ENCODE assay signal across 9 mouse cellular contexts in the genomic region with DNA sequence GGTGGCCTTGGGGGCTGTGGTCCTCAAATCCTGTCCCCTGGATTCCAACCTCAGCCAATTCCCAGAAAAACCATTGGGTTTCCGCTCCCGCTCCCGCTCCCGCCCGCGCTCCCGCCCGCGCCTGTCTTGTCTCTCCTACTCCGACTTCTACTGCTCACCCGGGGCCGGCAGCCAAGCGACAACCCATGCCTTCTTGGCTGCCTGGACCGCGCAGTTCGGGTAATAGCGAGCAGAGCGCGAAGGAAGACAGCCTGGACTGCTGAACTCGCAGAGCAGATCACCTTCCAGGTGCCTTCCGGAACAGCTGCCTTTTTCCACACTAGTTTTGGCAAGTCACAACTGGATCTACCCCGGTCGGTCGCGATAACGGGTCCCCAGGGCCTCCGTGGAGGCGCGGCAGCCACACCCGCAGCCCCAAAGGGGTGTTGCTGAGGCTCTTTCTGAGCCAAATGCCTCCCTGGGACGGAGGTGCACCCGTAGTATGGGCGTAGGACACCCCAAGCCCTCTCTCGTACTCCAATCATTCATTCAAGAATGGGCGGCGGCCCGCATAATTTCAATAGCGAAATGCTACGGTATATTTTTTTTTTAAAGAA. TPM values are rescaled to one million over a fixed set of nuclear protein-coding genes. Genes with fewer than 3 reads are reported as not detected.
DNase-seq lines count a peak whose midpoint lies in the region; ATAC-seq and TF ChIP-seq lines count a peak whose summit lies in the region.
"Had no signal": no experiment of that assay in that cellular context is flagged by ENCODE, and none has a peak within 500 bp of the region (broad histone marks: within the 10 kb centered on the region; RNA-seq: fewer than 3 reads in every experiment).

No protein-coding gene starts in this region.

- DNase-seq in forebrain, embryonic 10.5 days (ENCODE audit: extremely low spot score, low spot score), result peak; percentile 57
- DNase-seq in ES-CJ7 (ENCODE audit: low read depth, low spot score), result peak; percentile 59
- DNase-seq in forebrain, postnatal 0 days, result no peak
- DNase-seq in kidney, postnatal 4 days, result peak; percentile 64 to 71
- no peak for DNase-seq in midbrain, postnatal 0 days (ENCODE audit: low spot score)
- DNase-seq in testis, postnatal 14 days (ENCODE audit: low spot score), result no peak
- DNase-seq in spleen, adult 18-20 months, result no peak

- H3K9ac ChIP-seq in forebrain, embryonic 16.5 days (replicated peaks; ENCODE audit: low read depth, low read length), result no peak overlapping the region
- H3K9ac ChIP-seq in forebrain, postnatal 0 days, result no peak overlapping the region
- no peak overlapping the region for H3K9ac ChIP-seq in midbrain, postnatal 0 days (replicated peaks; ENCODE audit: low read length, poor library complexity, severe bottlenecking)

- no peaks in the 10 kb centered on the region for H3K36me3 ChIP-seq in forebrain, embryonic 10.5 days (replicated peaks)
- H3K36me3 ChIP-seq in forebrain, embryonic 16.5 days (ENCODE audit: control insufficient read depth, insufficient read depth), result no peaks in the 10 kb centered on the region
- H3K36me3 ChIP-seq in forebrain, postnatal 0 days (ENCODE audit: insufficient read depth), result no peaks in the 10 kb centered on the region
- H3K36me3 ChIP-seq in midbrain, postnatal 0 days (ENCODE audit: insufficient read depth, low read length), result no peaks in the 10 kb centered on the region

- no peak for ATAC-seq in forebrain, embryonic 16.5 days
- ATAC-seq in forebrain, postnatal 0 days, result 0 out of 2 replicates have a peak, but pooled peaks have one; percentile 29
- no peak for ATAC-seq in midbrain, postnatal 0 days (ENCODE audit: low FRiP score)

- H3K4me3 ChIP-seq in forebrain, embryonic 10.5 days, result peak overlapping the region; percentile 6
- no peak overlapping the region for H3K4me3 ChIP-seq in forebrain, embryonic 16.5 days (replicated peaks; ENCODE audit: low read length)
- no peak overlapping the region; the same call in 1 of the 2 replicates for H3K4me3 ChIP-seq in forebrain, postnatal 0 days (ENCODE audit: low read depth, low read length)
- H3K4me3 ChIP-seq in midbrain, postnatal 0 days (ENCODE audit: low read depth, low read length), result no peak overlapping the region

- no peak overlapping the region for H3K4me2 ChIP-seq in forebrain, embryonic 16.5 days (ENCODE audit: low read length)
- H3K4me2 ChIP-seq in forebrain, postnatal 0 days (ENCODE audit: low read depth), result no peak overlapping the region; the same call in 1 of the 2 replicates
- H3K4me2 ChIP-seq in midbrain, postnatal 0 days (ENCODE audit: low read depth, low read length, poor library complexity, severe bottlenecking), result peak overlapping the region; percentile 4; the same call in 1 of the 2 replicates

- 2% methylated on average over 39 of the region's 39 CpGs for WGBS in forebrain, embryonic 10.5 days
- 2% methylated on average over 39 of the region's 39 CpGs for WGBS in forebrain, embryonic 16.5 days
- 2% methylated on average over 39 of the region's 39 CpGs for whole genome bisulfite sequencing in forebrain, postnatal 0 days
- WGBS in midbrain, postnatal 0 days, result 3% methylated on average over 39 of the region's 39 CpGs

- no peaks in the 10 kb centered on the region for H3K9me3 ChIP-seq in forebrain, embryonic 10.5 days
- H3K9me3 ChIP-seq in forebrain, embryonic 16.5 days (ENCODE audit: control insufficient read depth, low read length), result no peaks in the 10 kb centered on the region
- no peaks in the 10 kb centered on the region for H3K9me3 ChIP-seq in forebrain, postnatal 0 days (ENCODE audit: low read length)
- H3K9me3 ChIP-seq in midbrain, postnatal 0 days (ENCODE audit: low read length), result no peaks in the 10 kb centered on the region

- H3K27ac ChIP-seq in forebrain, embryonic 10.5 days, result no peak overlapping the region
- no peak overlapping the region for H3K27ac ChIP-seq in forebrain, embryonic 16.5 days (ENCODE audit: low read length)
- no peak overlapping the region for H3K27ac ChIP-seq in forebrain, postnatal 0 days (ENCODE audit: low read depth, low read length)
- no peak overlapping the region for H3K27ac ChIP-seq in midbrain, postnatal 0 days (ENCODE audit: low read depth, low read length)

- H3K4me1 ChIP-seq in forebrain, embryonic 10.5 days, result peaks cover 51% of the 10 kb centered on the region
- peaks cover 23% of the 10 kb centered on the region for H3K4me1 ChIP-seq in forebrain, embryonic 16.5 days (replicated peaks; ENCODE audit: control insufficient read depth, insufficient read depth, low read length)
- H3K4me1 ChIP-seq in forebrain, postnatal 0 days (ENCODE audit: insufficient read depth), result no peaks in the 10 kb centered on the region; the same call in 1 of the 2 replicates
- H3K4me1 ChIP-seq in midbrain, postnatal 0 days (ENCODE audit: insufficient read depth, low read length), result peaks cover 11% of the 10 kb centered on the region; the same call in 1 of the 2 replicates

- TF ChIP-seq CTCF in forebrain, postnatal 0 days (IDR thresholded peaks at IDR 0.05; ENCODE audit: low read depth), result no peak
- TF ChIP-seq CTCF in midbrain, postnatal 0 days (IDR thresholded peaks at IDR 0.05), result no peak

- H3K27me3 ChIP-seq in forebrain, embryonic 10.5 days (ENCODE audit: poor library complexity, severe bottlenecking), result peaks cover 100% of the 10 kb centered on the region
- peaks cover 92% of the 10 kb centered on the region for H3K27me3 ChIP-seq in forebrain, embryonic 16.5 days (replicated peaks; ENCODE audit: control insufficient read depth, insufficient read depth, low read length)
- peaks cover 95% of the 10 kb centered on the region for H3K27me3 ChIP-seq in forebrain, postnatal 0 days (ENCODE audit: insufficient read depth, low read length)
- H3K27me3 ChIP-seq in midbrain, postnatal 0 days (ENCODE audit: insufficient read depth, low read length), result peaks cover 96% of the 10 kb centered on the region

RNA-seq across cellular contexts. Expression of gene Dlx4, which starts 3.0 kb away (rescaled TPM):
- polyA plus RNA-seq in forebrain, embryonic 10.5 days (2016; fragmentation: Nextera tagmentation; extraction: Ambion mirVana), result 0.21 and 0.26 TPM in 2 replicates
- 0.10 TPM in 1 of 2 replicates, not detected in the other for polyA plus RNA-seq in forebrain, embryonic 16.5 days (2015; fragmentation: Nextera tagmentation; extraction: Ambion mirVana)
- 0.15 TPM in 1 of 2 replicates, not detected in the other for total RNA-seq in forebrain, postnatal 0 days (2014; rRNA removed)
- 0.49 and 0.82 TPM in 2 replicates for polyA plus RNA-seq in forebrain, postnatal 0 days (2015; fragmentation: Nextera tagmentation; extraction: Ambion mirVana)
- 0.60 TPM in 1 of 2 replicates, not detected in the other for total RNA-seq in midbrain, postnatal 0 days (2014; rRNA removed)
- 0.47 and 0.51 TPM in 2 replicates for polyA plus RNA-seq in midbrain, postnatal 0 days (2015; fragmentation: Nextera tagmentation; extraction: Ambion mirVana)
- polyA plus RNA-seq: frontal cortex, adult 2 months had no signal

RNA-seq across cellular contexts. Expression of gene Dlx3, which starts 23.2 kb away (rescaled TPM):
- 3.5 and 3.6 TPM in 2 replicates for polyA plus RNA-seq in forebrain, embryonic 10.5 days (2016; fragmentation: Nextera tagmentation; extraction: Ambion mirVana)
- 0.10 and 0.27 TPM in 2 replicates for polyA plus RNA-seq in forebrain, embryonic 16.5 days (2015; fragmentation: Nextera tagmentation; extraction: Ambion mirVana)
- total RNA-seq in forebrain, postnatal 0 days (2014; rRNA removed), result 0.14 TPM in 1 of 2 replicates, not detected in the other
- not detected in 2 replicates for polyA plus RNA-seq in forebrain, postnatal 0 days (2015; fragmentation: Nextera tagmentation; extraction: Ambion mirVana)
- 0.33 TPM in 1 of 2 replicates, not detected in the other for total RNA-seq in midbrain, postnatal 0 days (2014; rRNA removed)
- not detected in 2 replicates for polyA plus RNA-seq in midbrain, postnatal 0 days (2015; fragmentation: Nextera tagmentation; extraction: Ambion mirVana)
- polyA plus RNA-seq: frontal cortex, adult 2 months had no signal

Comparison
In these comparisons a context has a peak if more than half of its experiments do, and no peak if none do; other contexts are left out.
1. DNase-seq: peak in forebrain, embryonic 10.5 days (single experiment), ES-CJ7 (single experiment) and kidney, postnatal 4 days (2 of 2); none in forebrain, postnatal 0 days (single experiment), midbrain, postnatal 0 days (single experiment), testis, postnatal 14 days (single experiment) and spleen, adult 18-20 months (0 of 2).